ENCODE assay signal across 27 mouse cellular contexts in genomic region chr16:52532475-52533083, GRCm38 (mm10).
DNase-seq lines count a peak whose midpoint lies in the region; ATAC-seq lines count a peak whose summit lies in the region.
"Had no signal": no experiment of that assay in that cellular context is flagged by ENCODE, and none has a peak within 500 bp of the region (broad histone marks: within the 10 kb centered on the region; RNA-seq: fewer than 3 reads in every experiment).

No protein-coding gene starts in this region.

- H3K27me3 ChIP-seq in forebrain, embryonic 15.5 days = no peaks in the 10 kb centered on the region
- no peaks in the 10 kb centered on the region for H3K27me3 ChIP-seq in forebrain, embryonic 11.5 days (ENCODE audit: control insufficient read depth, insufficient read depth, low read length)
- H3K27me3 ChIP-seq in kidney, embryonic 15.5 days = no peaks in the 10 kb centered on the region
- H3K27me3 ChIP-seq in neural tube, embryonic 13.5 days = no peaks in the 10 kb centered on the region
- H3K27me3 ChIP-seq: embryonic facial prominence, embryonic 12.5 days; heart, embryonic 13.5 days; limb, embryonic 15.5 days; liver, embryonic 13.5 days; megakaryocyte, embryonic 14.5 days had no signal

- no peak overlapping the region for H3K27ac ChIP-seq in forebrain, embryonic 15.5 days (replicated peaks)
- no peak overlapping the region for H3K27ac ChIP-seq in forebrain, embryonic 11.5 days (ENCODE audit: low read depth, low read length)
- no peak overlapping the region for H3K27ac ChIP-seq in kidney, embryonic 15.5 days
- H3K27ac ChIP-seq in neural tube, embryonic 13.5 days (replicated peaks) = no peak overlapping the region
- H3K27ac ChIP-seq: embryonic facial prominence, embryonic 12.5 days; heart, embryonic 13.5 days; limb, embryonic 10.5 days; limb, embryonic 15.5 days; liver, embryonic 13.5 days; stomach, postnatal 0 days had no signal

- no peaks in the 10 kb centered on the region for H3K4me1 ChIP-seq in forebrain, embryonic 15.5 days
- no peaks in the 10 kb centered on the region for H3K4me1 ChIP-seq in forebrain, embryonic 11.5 days (replicated peaks; ENCODE audit: control insufficient read depth, insufficient read depth, low read length)
- H3K4me1 ChIP-seq in kidney, embryonic 15.5 days = no peaks in the 10 kb centered on the region
- no peaks in the 10 kb centered on the region for H3K4me1 ChIP-seq in neural tube, embryonic 13.5 days (replicated peaks)
- H3K4me1 ChIP-seq: embryonic facial prominence, embryonic 12.5 days; heart, embryonic 13.5 days; limb, embryonic 10.5 days; limb, embryonic 15.5 days; liver, embryonic 13.5 days; megakaryocyte, embryonic 14.5 days had no signal

- no peaks in the 10 kb centered on the region for H3K36me3 ChIP-seq in forebrain, embryonic 15.5 days
- H3K36me3 ChIP-seq in forebrain, embryonic 11.5 days (ENCODE audit: control insufficient read depth, insufficient read depth, low read length) = no peaks in the 10 kb centered on the region
- no peaks in the 10 kb centered on the region for H3K36me3 ChIP-seq in kidney, embryonic 15.5 days
- no peaks in the 10 kb centered on the region for H3K36me3 ChIP-seq in neural tube, embryonic 13.5 days
- H3K36me3 ChIP-seq: embryonic facial prominence, embryonic 12.5 days; heart, embryonic 13.5 days; limb, embryonic 10.5 days; limb, embryonic 15.5 days; liver, embryonic 13.5 days had no signal

- 0 out of 2 replicates have a peak, but pooled peaks have one; percentile 57 for ATAC-seq in forebrain, embryonic 15.5 days (replicated peaks)
- ATAC-seq in forebrain, embryonic 11.5 days (replicated peaks; ENCODE audit: low FRiP score) = no peak
- ATAC-seq in kidney, embryonic 15.5 days (replicated peaks; ENCODE audit: low FRiP score) = no peak
- 0 out of 2 replicates have a peak, but pooled peaks have one; percentile 63 for ATAC-seq in neural tube, embryonic 13.5 days (ENCODE audit: low read depth)
- ATAC-seq: intestine, embryonic 16.5 days; lung, postnatal 0 days had no signal

- no peak overlapping the region for H3K4me2 ChIP-seq in forebrain, embryonic 15.5 days (replicated peaks)
- no peak overlapping the region for H3K4me2 ChIP-seq in forebrain, embryonic 11.5 days (ENCODE audit: low read depth, low read length, severe bottlenecking)
- H3K4me2 ChIP-seq in kidney, embryonic 15.5 days = no peak overlapping the region
- no peak overlapping the region for H3K4me2 ChIP-seq in neural tube, embryonic 13.5 days
- H3K4me2 ChIP-seq: embryonic facial prominence, embryonic 12.5 days; heart, embryonic 13.5 days; limb, embryonic 15.5 days; liver, embryonic 13.5 days had no signal

- DNase-seq in forebrain, embryonic 11.5 days (ENCODE audit: low spot score) = no peak
- DNase-seq in kidney, postnatal 10 days = peak; percentile 5
- DNase-seq in neural tube, embryonic 10.5 days (ENCODE audit: extremely low spot score, low spot score) = no peak
- no peak for DNase-seq in kidney, postnatal 36 days
- DNase-seq: adrenal gland, postnatal 25 days; B cell, adult 2 months; cerebellum, adult 8-10 months; cerebellum, postnatal 36 days; gastrocnemius, postnatal 10 days; heart, postnatal 10 days; kidney, adult 9 months; liver, embryonic 13.5 days; lung, adult 18-20 months; right cerebral cortex, postnatal 4 days; thymus, adult 18-20 months; thymus, postnatal 25 days had no signal

- H3K4me3 ChIP-seq in forebrain, embryonic 15.5 days = no peak overlapping the region
- H3K4me3 ChIP-seq in forebrain, embryonic 11.5 days (ENCODE audit: low read depth, low read length) = no peak overlapping the region
- H3K4me3 ChIP-seq in kidney, embryonic 15.5 days (replicated peaks) = no peak overlapping the region
- H3K4me3 ChIP-seq in neural tube, embryonic 13.5 days = no peak overlapping the region
- H3K4me3 ChIP-seq: embryonic facial prominence, embryonic 12.5 days; heart, embryonic 13.5 days; limb, embryonic 10.5 days; limb, embryonic 15.5 days; liver, embryonic 13.5 days; megakaryocyte, embryonic 14.5 days had no signal

- whole genome bisulfite sequencing in forebrain, embryonic 15.5 days = 72% methylated on average over 1 of the region's 1 CpGs
- WGBS in forebrain, embryonic 11.5 days = 93% methylated on average over 1 of the region's 1 CpGs
- 86% methylated on average over 1 of the region's 1 CpGs for WGBS in kidney, embryonic 15.5 days
- WGBS in neural tube, embryonic 13.5 days = 63% methylated on average over 1 of the region's 1 CpGs

- H3K9ac ChIP-seq in forebrain, embryonic 15.5 days (replicated peaks) = no peak overlapping the region
- H3K9ac ChIP-seq in forebrain, embryonic 11.5 days (ENCODE audit: low read length) = no peak overlapping the region
- H3K9ac ChIP-seq in kidney, embryonic 15.5 days = no peak overlapping the region
- no peak overlapping the region for H3K9ac ChIP-seq in neural tube, embryonic 13.5 days
- H3K9ac ChIP-seq: embryonic facial prominence, embryonic 12.5 days; heart, embryonic 13.5 days; limb, embryonic 15.5 days; liver, embryonic 13.5 days had no signal

- H3K9me3 ChIP-seq in forebrain, embryonic 15.5 days = no peaks in the 10 kb centered on the region
- no peaks in the 10 kb centered on the region for H3K9me3 ChIP-seq in forebrain, embryonic 11.5 days (ENCODE audit: control insufficient read depth, low read length)
- H3K9me3 ChIP-seq in kidney, embryonic 15.5 days (replicated peaks) = no peaks in the 10 kb centered on the region
- H3K9me3 ChIP-seq in neural tube, embryonic 13.5 days = no peaks in the 10 kb centered on the region
- H3K9me3 ChIP-seq: embryonic facial prominence, embryonic 12.5 days; heart, embryonic 13.5 days; limb, embryonic 10.5 days; limb, embryonic 15.5 days; liver, embryonic 13.5 days; megakaryocyte, embryonic 14.5 days had no signal

Comparison
In these comparisons a context has a peak if more than half of its experiments do, and no peak if none do; other contexts are left out.
1. ATAC-seq: peak in forebrain, embryonic 15.5 days (single experiment) and neural tube, embryonic 13.5 days (single experiment); none in forebrain, embryonic 11.5 days (single experiment) and kidney, embryonic 15.5 days (single experiment).